Mouse (Mus musculus): ENCODE measurements around the gene Nln.

- no peak for TF ChIP-seq CTCF (IDR thresholded peaks at IDR 0.05; ENCODE audit: extremely low read depth, insufficient read length, insufficient replicate concordance, low read depth, low read length)
- no peak for TF ChIP-seq POLR2A (IDR thresholded peaks at IDR 0.05; ENCODE audit: low read depth, low read length)
These were observed 131.0 kb downstream of the Nln start for GRCm38 (mm10) chr13:103978286-103978866.
